Mouse (Mus musculus): ENCODE results near the gene Lrrc36.
A peak's percentile ranks its signal among the peaks of the same experiment; 100 is the strongest.

The Lrrc36 gene

GRCm38 (mm10) chr8:105466700-105467291 lies 53.4 kb downstream of the Lrrc36 start:
- no peak for DNase-seq (ENCODE audit: low read depth, low spot score)

DNA sequence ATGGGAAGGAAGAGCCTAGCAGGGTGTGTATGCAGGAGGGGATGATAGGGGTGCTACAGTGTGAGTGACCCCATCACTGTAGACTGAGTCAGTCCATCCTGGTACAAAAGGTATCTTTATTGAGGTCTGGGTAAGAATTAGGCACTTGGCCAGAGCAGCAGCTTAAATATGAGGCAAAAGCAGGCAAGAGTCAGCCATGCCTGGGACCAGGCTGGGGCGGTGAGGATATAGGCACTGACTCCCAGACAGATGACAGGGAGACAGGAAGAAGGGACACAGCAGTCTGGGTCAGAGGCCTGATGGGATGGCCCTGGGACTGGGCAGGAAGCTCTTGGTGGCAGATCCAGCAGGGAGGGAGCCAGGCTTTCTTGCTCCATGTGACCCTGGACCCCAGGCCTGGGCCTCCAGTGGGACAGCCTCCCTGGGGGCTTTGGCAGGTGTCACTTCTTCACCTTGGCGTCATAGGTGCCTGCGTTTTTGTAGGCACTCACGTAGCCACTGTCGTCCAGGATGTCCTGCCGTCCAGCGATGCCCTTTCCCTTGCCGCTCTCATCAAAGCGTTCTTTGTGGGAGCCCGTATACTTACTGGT lies 54.1 kb downstream of the Lrrc36 start:
- no peak for DNase-seq (ENCODE audit: low read depth, low spot score)

- DNase-seq (ENCODE audit: low read depth, low spot score): no peak
Observed at GRCm38 (mm10) chr8:105468002-105468720, 54.8 kb downstream of the Lrrc36 start.

GRCm38 (mm10) chr8:105469041-105469695 lies 55.8 kb downstream of the Lrrc36 start:
- peak; percentile 75 for DNase-seq (ENCODE audit: low read depth, low spot score)

- DNase-seq (ENCODE audit: low read depth, low spot score): no peak
Observed at GRCm38 (mm10) chr8:105469816-105470215, 56.4 kb downstream of the Lrrc36 start.

- no peak for DNase-seq (ENCODE audit: low read depth, low spot score)
Observed at GRCm38 (mm10) chr8:105470262-105470661, 56.9 kb downstream of the Lrrc36 start.

- DNase-seq (ENCODE audit: low read depth, low spot score): no peak
Observed at GRCm38 (mm10) chr8:105470681-105471313, 57.4 kb downstream of the Lrrc36 start.

DNA sequence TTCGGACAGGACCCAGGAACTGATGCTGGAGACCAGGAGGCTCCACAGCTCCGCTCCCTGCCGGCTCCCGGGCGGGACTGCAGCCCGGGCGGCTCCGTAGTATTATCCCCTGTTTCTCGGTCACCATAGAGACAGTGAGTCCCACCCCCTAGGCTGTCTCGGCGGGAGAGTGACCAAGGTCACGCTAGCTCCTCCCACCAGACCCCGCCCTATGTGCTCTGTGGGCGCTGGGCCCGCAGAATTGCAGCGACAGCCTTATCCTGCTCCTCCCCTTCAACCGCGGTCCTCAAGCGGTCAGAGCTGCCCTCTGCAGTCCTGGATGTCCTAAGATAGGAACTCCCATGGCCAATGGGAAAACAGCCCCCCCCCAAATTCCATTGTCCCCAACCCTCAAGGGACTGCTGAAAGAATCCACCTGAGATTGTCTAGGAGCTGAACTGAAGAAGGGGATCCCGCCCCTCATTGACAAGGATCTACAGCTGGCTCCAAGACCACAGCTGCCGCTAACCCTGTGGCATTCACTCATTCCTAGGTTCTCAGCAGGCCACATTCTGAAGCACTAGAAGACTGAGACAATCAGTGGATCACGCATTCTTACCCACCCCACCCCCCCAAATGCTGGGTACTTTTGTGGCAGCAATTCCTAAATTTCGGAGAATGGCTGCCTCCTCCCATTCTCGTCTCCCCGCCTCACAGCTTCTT lies 58.1 kb downstream of the Lrrc36 start, which contains the start of gene Tppp3:
Tppp3 (minus strand) TSS at position 213 of the 702 bp plus-strand sequence.
- DNase-seq (ENCODE audit: low read depth, low spot score): peak; percentile 98

- DNase-seq (ENCODE audit: low read depth, low spot score): no peak
Observed at GRCm38 (mm10) chr8:105472414-105472932, 59.1 kb downstream of the Lrrc36 start.

GRCm38 (mm10) chr8:105472983-105473382 lies 59.6 kb downstream of the Lrrc36 start:
- no peak for DNase-seq (ENCODE audit: low read depth, low spot score)

DNA sequence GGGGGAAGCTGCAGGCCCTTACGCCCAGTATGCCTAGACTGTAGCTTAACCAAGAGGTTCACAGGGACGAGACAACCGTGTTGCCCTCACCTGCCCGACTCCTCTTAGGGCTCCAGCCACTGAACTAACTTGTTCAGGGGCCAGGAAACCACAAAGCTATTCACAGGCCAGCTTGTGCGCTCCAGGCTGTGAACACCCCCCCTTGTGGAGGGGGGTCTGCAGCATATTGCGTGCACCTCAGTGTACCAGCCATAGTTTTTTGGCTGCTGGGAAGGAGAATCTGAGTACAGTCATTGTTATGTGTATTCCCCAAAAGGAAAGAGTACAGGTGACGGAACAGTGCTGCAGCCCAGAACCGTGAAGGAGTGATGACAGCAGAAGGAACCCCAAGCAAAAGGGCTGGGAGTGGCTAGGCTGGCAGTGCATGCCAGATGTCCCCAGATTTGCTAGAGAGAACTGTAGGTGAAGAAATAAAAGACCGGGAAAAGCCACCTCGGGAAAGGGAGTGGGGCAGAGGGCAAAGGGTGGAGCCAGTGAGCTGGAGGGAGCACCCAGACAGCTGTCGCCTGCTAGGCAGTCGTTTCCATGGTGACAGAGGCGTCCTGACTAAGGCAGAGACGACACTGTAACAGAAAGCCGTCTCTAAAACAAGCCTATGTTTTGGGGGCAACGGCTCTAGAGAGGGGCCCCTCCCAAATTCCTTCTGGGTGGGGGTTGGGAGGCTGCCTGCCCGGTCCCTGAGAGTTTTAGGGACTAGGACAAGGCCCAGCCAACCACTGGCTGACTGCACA lies 60.6 kb downstream of the Lrrc36 start:
- peak; percentile 79 for DNase-seq (ENCODE audit: low read depth, low spot score)

- DNase-seq (ENCODE audit: low read depth, low spot score): no peak
Observed at GRCm38 (mm10) chr8:105474680-105475079, 61.3 kb downstream of the Lrrc36 start.

DNA sequence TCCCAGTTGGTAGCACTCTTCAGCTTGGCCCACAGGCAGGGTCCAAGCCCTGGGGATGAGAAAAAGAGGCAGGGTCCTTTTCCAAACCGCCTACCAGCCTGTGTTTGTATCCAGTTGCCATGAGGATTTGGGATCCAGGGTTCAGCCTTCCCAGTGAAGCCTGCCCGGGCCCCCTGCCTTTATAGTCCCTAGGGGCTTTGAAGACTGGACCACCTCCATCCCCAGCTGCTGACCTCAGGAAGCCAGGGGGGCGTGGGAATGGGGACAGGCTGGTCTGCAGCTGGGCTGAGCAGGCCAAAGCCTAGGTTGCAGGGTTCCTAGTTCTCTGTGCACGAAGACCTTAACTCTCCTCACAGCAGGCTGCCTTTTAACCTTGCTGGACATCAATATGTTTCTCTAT lies 61.9 kb downstream of the Lrrc36 start:
- no peak for DNase-seq (ENCODE audit: low read depth, low spot score)

GRCm38 (mm10) chr8:105475742-105476141 lies 62.4 kb downstream of the Lrrc36 start:
- DNase-seq (ENCODE audit: low read depth, low spot score): no peak

GRCm38 (mm10) chr8:105476161-105476560 lies 62.8 kb downstream of the Lrrc36 start:
- no peak for DNase-seq (ENCODE audit: low read depth, low spot score)

- DNase-seq (ENCODE audit: low read depth, low spot score): peak; percentile 83
Observed at GRCm38 (mm10) chr8:105476628-105477413, 63.5 kb downstream of the Lrrc36 start.

DNA sequence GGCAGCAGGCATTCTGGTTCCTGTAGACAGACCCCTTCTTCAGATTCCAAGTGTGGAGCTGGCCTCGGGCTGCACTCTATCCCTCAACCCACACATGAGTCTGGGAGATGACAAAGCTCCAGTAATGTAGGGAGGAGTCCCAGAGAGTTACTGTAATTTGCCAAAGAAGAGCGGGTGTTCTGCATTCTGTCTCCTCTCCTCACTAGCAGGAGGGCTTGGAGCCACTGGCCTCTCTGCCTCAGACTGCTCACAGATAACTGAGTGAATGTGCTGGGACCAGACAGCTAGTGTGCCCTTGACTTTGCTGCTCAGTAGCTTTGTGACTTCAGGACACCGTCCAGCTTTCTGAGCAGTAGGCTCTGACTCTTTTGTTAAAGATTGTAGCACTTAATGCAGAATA lies 64.4 kb downstream of the Lrrc36 start:
- no peak for DNase-seq (ENCODE audit: low read depth, low spot score)

- DNase-seq (ENCODE audit: low read depth, low spot score): peak; percentile 93
Observed at GRCm38 (mm10) chr8:105481013-105481412, 67.6 kb downstream of the Lrrc36 start.

DNA sequence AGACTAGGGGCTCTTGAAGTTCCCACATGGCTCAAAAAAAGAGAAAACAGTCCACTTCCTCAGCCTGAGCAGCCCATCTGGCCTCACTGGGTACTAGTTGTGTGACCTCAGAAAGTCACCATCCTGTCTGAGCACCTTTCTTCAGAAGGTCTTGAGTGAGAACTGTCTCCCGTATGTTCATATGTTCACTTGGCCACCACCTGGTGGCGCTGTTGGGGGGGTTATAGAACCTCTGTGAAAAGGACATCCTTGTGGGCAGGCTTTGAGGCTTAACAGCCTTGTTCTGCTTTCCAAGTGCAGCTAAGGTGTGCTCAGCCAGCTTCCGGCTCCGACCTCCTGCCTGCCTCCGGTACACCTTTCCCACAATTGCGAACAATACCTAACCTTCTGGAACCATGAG lies 68.1 kb downstream of the Lrrc36 start:
- peak; percentile 94 for DNase-seq (ENCODE audit: low read depth, low spot score)
